Mouse (Mus musculus) liver, adult 2 months (tissue): ENCODE data around the gene BC100530. TPM values are rescaled to one million over a fixed set of nuclear protein-coding genes. Genes with fewer than 3 reads are reported as not detected.

Experiments used
- polyA plus RNA-seq: library from polyadenylated mRNA; depleted of rRNA; stranded (reverse); fragments of >200 nt; gene quantifications from 2 replicates; pipeline ENCODE4 v1.2.3, GENCODE M21; 2012; rRNA removed
- total RNA-seq: library from RNA; depleted of rRNA; stranded (reverse); fragments of >200 nt; gene quantifications from 2 replicates; pipeline ENCODE4 v1.2.3, GENCODE M21; 2014; rRNA removed

BC100530 gene
- total and polyA plus RNA-seq, 2 experiments, result not detected

Other genes starting within 250 kb of the BC100530 start
- gene Csta1, start 236.5 kb downstream of the BC100530 start, total RNA-seq, result not detected in 2 replicates
- not detected in 2 replicates for gene Csta1, start 236.5 kb downstream of the BC100530 start, polyA plus RNA-seq
- gene Stfa2l1, start 210.9 kb downstream of the BC100530 start, total RNA-seq, result not detected in 2 replicates
- gene Stfa2l1, start 210.9 kb downstream of the BC100530 start, polyA plus RNA-seq, result not detected in 2 replicates
- gene Gm5483, start 183.5 kb downstream of the BC100530 start, total RNA-seq, result not detected in 2 replicates
- not detected in 2 replicates for gene Gm5483, start 183.5 kb downstream of the BC100530 start, polyA plus RNA-seq
- not detected in 2 replicates for gene Gm5416, start 157.3 kb downstream of the BC100530 start, total RNA-seq
- not detected in 2 replicates for gene Gm5416, start 157.3 kb downstream of the BC100530 start, polyA plus RNA-seq
- gene 2010005H15Rik, start 146.3 kb downstream of the BC100530 start, total RNA-seq, result not detected in 2 replicates
- gene 2010005H15Rik, start 146.3 kb downstream of the BC100530 start, polyA plus RNA-seq, result not detected in 2 replicates
- gene Stfa1, start 90.8 kb downstream of the BC100530 start, total RNA-seq, result not detected in 2 replicates
- gene Stfa1, start 90.8 kb downstream of the BC100530 start, polyA plus RNA-seq, result not detected in 2 replicates
- gene BC117090, start 33.4 kb downstream of the BC100530 start, total RNA-seq, result not detected in 2 replicates
- gene BC117090, start 33.4 kb downstream of the BC100530 start, polyA plus RNA-seq, result not detected in 2 replicates
- gene Stfa2, start 40.7 kb upstream of the BC100530 start, total RNA-seq, result not detected in 2 replicates
- gene Stfa2, start 40.7 kb upstream of the BC100530 start, polyA plus RNA-seq, result not detected in 2 replicates
- gene Stfa3, start 87.6 kb upstream of the BC100530 start, total RNA-seq, result not detected in 2 replicates
- gene Stfa3, start 87.6 kb upstream of the BC100530 start, polyA plus RNA-seq, result not detected in 2 replicates
- not detected in 2 replicates for gene Casr, start 194.4 kb upstream of the BC100530 start, total RNA-seq
- not detected in 2 replicates for gene Casr, start 194.4 kb upstream of the BC100530 start, polyA plus RNA-seq